Mouse (Mus musculus) stomach, embryonic 16.5 days (tissue): Measurements from ENCODE around the gene Cntn4. TPM values are rescaled to one million over a fixed set of nuclear protein-coding genes. Genes with fewer than 3 reads are reported as not detected.

Source experiments
- ATAC-seq: fragments of 200-750 bp; cut with Nextera tagmentation; 2 replicates; pipeline ENCODE4 v1.8.0; 2017; ENCODE audit warnings: moderate number of reproducible peaks, moderate TSS enrichment; ENCODE audit not compliant: insufficient read depth, low FRiP score
- H3K27ac ChIP-seq: fragments of 300-500 bp; sonication (generic); 2 replicates; pipeline ENCODE4 v1.5.1; 2014; ENCODE audit warnings: low read length
- H3K27me3 ChIP-seq: fragments of 300-500 bp; sonication (generic); 2 replicates; pipeline ENCODE4 v1.6.1; 2014; ENCODE audit warnings: low read length, control low read depth, mixed read lengths; ENCODE audit not compliant: control insufficient read depth, insufficient read depth
- H3K36me3 ChIP-seq: fragments of 300-500 bp; sonication (generic); 2 replicates; pipeline ENCODE4 v1.6.1; 2014; ENCODE audit warnings: low read length; ENCODE audit not compliant: control insufficient read depth, insufficient read depth
- H3K4me1 ChIP-seq: fragments of 300-500 bp; sonication (generic); 2 replicates; pipeline ENCODE4 v1.6.1; 2014; ENCODE audit warnings: low read length, control low read depth, mixed read lengths; ENCODE audit not compliant: control insufficient read depth, insufficient read depth
- H3K4me2 ChIP-seq: fragments of 300-500 bp; sonication (generic); 2 replicates; pipeline ENCODE4 v1.6.1; 2014; ENCODE audit warnings: low read depth, low read length, mixed read lengths
- H3K4me3 ChIP-seq: fragments of 300-500 bp; sonication (generic); replicated peaks from 2 replicates; pipeline ENCODE4 v1.5.1; 2014; ENCODE audit warnings: mild to moderate bottlenecking, low read length
- H3K9ac ChIP-seq: fragments of 300-500 bp; sonication (generic); 2 replicates; pipeline ENCODE4 v1.6.1; 2014; ENCODE audit warnings: low read length
- H3K9me3 ChIP-seq: fragments of 300-500 bp; sonication (generic); replicated peaks from 2 replicates; pipeline ENCODE4 v1.6.1; 2016; ENCODE audit warnings: low read length, control low read depth; ENCODE audit not compliant: control insufficient read depth
- WGBS: fragments of 180-500 bp; shearing (Covaris S2); extraction: QIAGEN DNeasy Blood & Tissue Kit; methylation state at CpG from one replicate; pipeline ENCODE4 v1.1.7; 2014; 5-methylcytosine and 5-hydroxymethylcytosine counted together
- polyA plus RNA-seq: library from polyadenylated mRNA; unstranded; fragments of >200 nt; fragmentation: Nextera tagmentation; extraction: Ambion mirVana; gene quantifications from 2 replicates; pipeline ENCODE4 v1.2.1, GENCODE M21; 2015

Gene Cntn4
- polyA plus RNA-seq, 1 experiment from 2014 or later, result 3.8 TPM

DNA sequence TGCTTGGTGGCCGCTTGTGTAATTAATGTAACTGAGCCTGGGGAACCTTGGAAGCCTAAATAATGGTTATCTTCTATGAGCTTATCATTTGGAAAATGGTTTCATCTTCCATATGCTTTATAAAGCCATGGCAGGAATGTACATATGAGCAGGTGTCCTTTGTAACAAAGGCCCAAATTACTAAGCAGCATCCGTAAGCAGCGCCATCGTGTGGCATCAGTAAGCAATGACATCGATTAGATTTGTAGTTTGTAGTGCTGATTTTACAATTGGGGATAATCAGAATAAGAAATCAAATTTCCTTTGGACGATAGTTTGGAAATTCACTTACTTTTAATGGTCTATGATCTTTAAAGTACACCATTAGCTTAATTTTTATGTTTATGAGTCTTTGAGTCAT lies 64.6 kb downstream of the Cntn4 start:
- WGBS, result 26% methylated on average over 6 of the region's 6 CpGs
- no peak overlapping the region for H3K4me3 ChIP-seq
- H3K27ac ChIP-seq, result no peak overlapping the region
- H3K4me1 ChIP-seq, result no peaks in the 10 kb centered on the region
- no peaks in the 10 kb centered on the region for H3K36me3 ChIP-seq
- no peak overlapping the region for H3K9ac ChIP-seq
- no peaks in the 10 kb centered on the region for H3K27me3 ChIP-seq
- no peaks in the 10 kb centered on the region for H3K9me3 ChIP-seq
- ATAC-seq, result no peak
- no peak overlapping the region for H3K4me2 ChIP-seq

DNA sequence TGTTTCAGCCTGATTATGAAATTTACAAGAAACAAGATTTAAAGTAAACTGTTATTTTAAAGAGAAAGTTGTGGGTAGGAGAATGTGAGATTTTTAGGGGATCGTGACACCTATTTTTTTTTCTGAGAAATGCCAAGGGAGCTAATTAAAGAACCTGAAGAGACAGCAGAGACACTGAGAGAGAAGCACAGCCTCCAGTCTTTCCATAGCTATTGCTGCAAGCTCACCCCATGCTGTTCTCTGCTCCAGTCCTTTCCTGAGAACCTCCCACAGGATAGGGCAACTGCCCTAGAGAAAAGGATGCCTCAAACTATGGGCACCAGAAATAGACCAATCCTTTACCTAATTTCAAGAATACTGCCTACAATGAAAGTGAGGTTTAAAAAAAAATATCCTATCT lies 103.2 kb downstream of the Cntn4 start:
- no peak for ATAC-seq
- H3K9ac ChIP-seq, result no peak overlapping the region
- WGBS, result 79% methylated on average over 1 of the region's 1 CpGs
- H3K4me3 ChIP-seq, result no peak overlapping the region
- no peaks in the 10 kb centered on the region for H3K36me3 ChIP-seq
- H3K27me3 ChIP-seq, result no peaks in the 10 kb centered on the region
- no peak overlapping the region for H3K27ac ChIP-seq
- no peaks in the 10 kb centered on the region for H3K9me3 ChIP-seq
- H3K4me2 ChIP-seq, result no peak overlapping the region
- no peaks in the 10 kb centered on the region for H3K4me1 ChIP-seq

DNA sequence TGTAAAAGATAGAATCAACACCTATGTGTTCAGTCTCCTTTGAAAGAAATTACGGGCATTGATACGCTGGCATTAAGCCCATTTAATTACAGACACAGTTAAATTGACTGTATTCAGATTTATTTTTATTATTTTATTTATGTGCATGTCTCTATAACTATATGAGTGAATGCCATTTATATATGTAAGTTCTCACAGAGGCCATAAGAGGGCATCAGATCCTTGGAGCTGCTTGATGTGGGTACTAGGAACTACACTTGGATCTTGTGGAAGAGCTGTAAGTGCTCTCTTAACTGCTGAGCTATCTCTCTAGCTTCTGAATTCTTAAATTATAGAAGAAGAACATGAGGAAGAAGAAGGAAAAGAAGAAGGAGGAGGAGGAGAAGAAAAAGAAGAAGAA lies 111.0 kb downstream of the Cntn4 start:
- no peaks in the 10 kb centered on the region for H3K9me3 ChIP-seq
- no peaks in the 10 kb centered on the region for H3K4me1 ChIP-seq
- H3K36me3 ChIP-seq, result no peaks in the 10 kb centered on the region
- H3K27ac ChIP-seq, result no peak overlapping the region
- no peaks in the 10 kb centered on the region for H3K27me3 ChIP-seq
- H3K9ac ChIP-seq, result no peak overlapping the region
- H3K4me2 ChIP-seq, result no peak overlapping the region
- ATAC-seq, result no peak
- WGBS, result 94% methylated on average over 2 of the region's 2 CpGs
- no peak overlapping the region for H3K4me3 ChIP-seq

DNA sequence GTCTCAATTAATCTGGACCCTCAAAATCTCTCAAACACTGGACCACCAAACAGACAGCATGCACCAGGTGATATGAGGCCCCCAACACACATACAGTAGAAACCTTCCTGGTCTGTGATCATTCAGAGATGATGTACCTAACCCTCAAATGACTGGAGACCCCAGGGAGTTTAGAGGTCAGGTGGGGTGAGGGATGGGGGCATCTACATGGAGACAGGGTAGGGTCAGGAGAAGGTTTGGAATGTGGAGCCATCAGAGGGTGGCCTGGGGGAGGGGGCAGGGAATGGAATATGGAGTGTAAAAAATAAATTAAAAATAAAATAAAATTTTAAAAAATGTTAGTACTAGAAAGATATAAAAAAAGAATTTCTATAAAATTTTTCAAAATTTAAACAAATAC lies 157.6 kb downstream of the Cntn4 start:
- no peak overlapping the region for H3K4me2 ChIP-seq
- H3K4me3 ChIP-seq, result no peak overlapping the region
- H3K27ac ChIP-seq, result no peak overlapping the region
- H3K9ac ChIP-seq, result no peak overlapping the region
- ATAC-seq, result no peak
- H3K4me1 ChIP-seq, result no peaks in the 10 kb centered on the region
- H3K27me3 ChIP-seq, result no peaks in the 10 kb centered on the region
- H3K9me3 ChIP-seq, result no peaks in the 10 kb centered on the region
- no peaks in the 10 kb centered on the region for H3K36me3 ChIP-seq

DNA sequence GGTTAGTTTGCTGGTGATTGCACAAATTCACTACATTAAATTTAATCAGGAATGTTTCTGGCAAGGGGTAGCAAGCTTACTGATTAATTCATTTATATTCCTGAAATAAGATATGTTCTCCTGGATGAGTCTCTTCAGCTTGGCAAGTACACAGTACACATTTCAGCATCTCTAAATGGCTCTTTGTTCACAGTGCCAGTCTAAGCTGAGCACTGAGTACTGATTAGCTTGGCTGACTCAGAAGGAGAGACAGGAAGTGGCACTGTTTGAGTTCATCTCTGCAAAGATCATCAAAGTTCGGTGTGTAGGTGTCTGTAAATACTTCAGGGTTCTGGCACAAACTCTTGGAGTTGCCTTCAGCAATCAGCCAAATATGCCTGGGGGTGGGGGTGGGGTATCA lies 169.8 kb downstream of the Cntn4 start:
- no peak for ATAC-seq
- Histone ChIP-seq H3K9ac (no peak overlapping the region), H3K4me2 (no peak overlapping the region), H3K4me3 (no peak overlapping the region), H3K27ac (no peak overlapping the region), H3K27me3 (no peaks in the 10 kb centered on the region), H3K9me3 (no peaks in the 10 kb centered on the region), H3K36me3 (no peaks in the 10 kb centered on the region), H3K4me1 (no peaks in the 10 kb centered on the region)
- 33% methylated on average over 1 of the region's 1 CpGs for whole genome bisulfite sequencing

DNA sequence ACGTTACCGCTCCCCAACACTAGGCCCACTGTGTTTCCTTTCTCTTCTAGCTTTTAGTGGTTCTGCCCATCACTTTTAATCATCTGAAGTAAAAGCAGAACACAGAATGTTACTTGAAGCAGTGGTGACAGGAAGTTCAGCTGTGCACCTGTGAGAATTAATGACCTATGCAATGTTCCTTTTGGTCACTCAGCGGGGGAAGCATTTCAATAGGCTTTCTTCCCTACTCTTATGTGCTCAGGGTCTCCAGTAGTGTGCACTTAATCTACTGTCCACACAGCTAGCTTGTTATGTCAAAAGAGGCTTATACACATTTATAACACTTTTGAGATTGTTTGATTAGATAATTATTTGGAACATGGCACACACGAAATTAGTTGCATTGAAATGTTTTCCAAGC lies 215.4 kb downstream of the Cntn4 start:
- Histone ChIP-seq H3K4me1 (no peaks in the 10 kb centered on the region), H3K9ac (no peak overlapping the region), H3K4me2 (no peak overlapping the region), H3K4me3 (no peak overlapping the region), H3K27me3 (no peaks in the 10 kb centered on the region), H3K36me3 (no peaks in the 10 kb centered on the region), H3K9me3 (no peaks in the 10 kb centered on the region), H3K27ac (no peak overlapping the region)
- WGBS, result 69% methylated on average over 4 of the region's 4 CpGs
- ATAC-seq, result no peak

DNA sequence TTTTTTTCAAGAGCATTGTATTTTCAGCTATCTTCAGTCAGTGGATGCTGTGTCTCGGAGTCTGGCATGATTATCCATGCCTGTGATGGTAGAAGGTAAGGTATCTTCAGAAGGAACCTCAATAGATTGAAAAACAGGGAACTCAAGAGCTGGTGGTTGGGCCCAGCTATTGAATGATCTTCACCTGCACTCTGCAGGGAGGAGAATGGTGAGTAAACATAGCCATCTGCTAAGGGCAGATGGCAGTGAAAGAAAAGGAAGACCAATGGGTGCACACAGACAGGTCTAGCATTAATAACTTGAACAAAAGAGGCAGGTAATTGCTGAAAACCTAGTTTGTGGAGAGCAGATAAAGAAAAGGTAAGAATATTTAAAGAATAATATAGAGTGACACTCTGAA lies 261.0 kb downstream of the Cntn4 start:
- Histone ChIP-seq H3K9me3 (no peaks in the 10 kb centered on the region), H3K4me3 (no peak overlapping the region)
- 76% methylated on average over 1 of the region's 1 CpGs for WGBS

DNA sequence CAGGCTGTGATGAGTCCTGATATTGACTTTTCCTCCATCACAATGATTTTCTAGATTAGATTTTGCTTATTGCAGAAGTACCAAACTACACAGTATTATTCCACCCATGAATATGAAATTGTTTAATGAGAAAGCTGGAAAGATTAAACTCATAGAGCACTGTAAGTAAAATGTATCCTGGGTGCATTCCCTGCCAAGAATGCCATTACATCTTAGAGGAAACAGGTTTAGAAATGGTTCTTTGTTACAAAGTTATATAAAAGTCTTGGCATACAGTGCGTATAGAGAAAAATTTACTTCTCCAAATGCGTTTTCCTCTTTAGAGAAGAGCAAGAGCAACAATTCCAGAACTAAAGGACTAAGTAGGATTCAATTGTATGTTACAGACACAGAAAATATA lies 261.8 kb downstream of the Cntn4 start:
- H3K4me3 ChIP-seq, result no peak overlapping the region
- WGBS, result 76% methylated on average over 2 of the region's 2 CpGs
- no peak overlapping the region for H3K9ac ChIP-seq
- H3K36me3 ChIP-seq, result no peaks in the 10 kb centered on the region
- H3K4me1 ChIP-seq, result no peaks in the 10 kb centered on the region
- H3K4me2 ChIP-seq, result no peak overlapping the region
- no peak overlapping the region for H3K27ac ChIP-seq
- H3K9me3 ChIP-seq, result no peaks in the 10 kb centered on the region
- no peaks in the 10 kb centered on the region for H3K27me3 ChIP-seq
- no peak for ATAC-seq

More for the DNA sequence above, 261.0 kb downstream of the Cntn4 start:
- no peaks in the 10 kb centered on the region for H3K4me1 ChIP-seq
- H3K27ac ChIP-seq, result no peak overlapping the region
- no peak overlapping the region for H3K9ac ChIP-seq
- H3K27me3 ChIP-seq, result no peaks in the 10 kb centered on the region
- no peaks in the 10 kb centered on the region for H3K36me3 ChIP-seq
- ATAC-seq, result no peak
- no peak overlapping the region for H3K4me2 ChIP-seq

DNA sequence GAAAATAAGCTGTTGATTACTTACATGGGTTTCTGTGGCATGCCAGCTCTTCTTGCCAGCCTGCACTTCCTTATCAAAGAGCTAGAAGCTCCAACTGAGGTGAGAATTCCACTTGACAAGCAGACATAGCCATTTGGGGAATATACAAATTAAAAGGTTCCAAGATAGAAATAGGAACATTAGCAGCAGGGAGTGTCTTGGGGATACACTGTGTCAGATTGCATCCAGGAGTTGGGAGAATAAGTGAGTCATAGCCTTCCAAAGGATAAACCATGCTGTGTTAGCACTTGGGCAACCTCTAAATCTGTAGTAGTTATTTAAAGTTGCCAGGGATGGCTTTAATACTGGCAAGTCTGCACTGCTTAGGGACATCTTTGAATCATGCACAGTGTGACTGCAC lies 263.1 kb downstream of the Cntn4 start:
- no peaks in the 10 kb centered on the region for H3K36me3 ChIP-seq
- H3K4me3 ChIP-seq, result no peak overlapping the region
- no peak for ATAC-seq
- no peaks in the 10 kb centered on the region for H3K27me3 ChIP-seq
- H3K4me2 ChIP-seq, result no peak overlapping the region
- H3K9me3 ChIP-seq, result no peaks in the 10 kb centered on the region
- no peaks in the 10 kb centered on the region for H3K4me1 ChIP-seq
- no peak overlapping the region for H3K27ac ChIP-seq
- H3K9ac ChIP-seq, result no peak overlapping the region

DNA sequence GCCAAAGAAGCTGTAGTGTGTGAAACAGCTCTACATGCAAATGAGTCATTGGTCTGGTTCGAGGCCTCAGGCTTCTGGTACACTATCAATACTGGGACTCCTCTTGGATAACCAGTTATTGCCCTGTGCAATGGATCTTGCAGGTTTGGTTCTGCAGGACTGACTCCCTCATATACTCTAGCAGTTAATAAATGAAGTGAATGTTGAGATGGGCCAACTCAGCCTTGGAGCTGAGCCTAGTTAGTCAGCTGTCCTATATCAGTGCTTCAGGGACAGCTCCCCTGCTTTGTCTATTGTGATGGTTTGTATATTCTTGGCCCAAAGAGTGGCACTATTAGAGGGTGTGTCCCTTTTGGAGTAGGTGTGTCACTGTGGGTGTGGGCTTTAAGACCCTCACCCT lies 314.0 kb downstream of the Cntn4 start:
- WGBS, result 66% methylated on average over 1 of the region's 1 CpGs
- H3K9me3 ChIP-seq, result no peaks in the 10 kb centered on the region
- H3K9ac ChIP-seq, result no peak overlapping the region
- no peak overlapping the region for H3K27ac ChIP-seq
- no peak for ATAC-seq
- no peak overlapping the region for H3K4me2 ChIP-seq
- H3K4me1 ChIP-seq, result no peaks in the 10 kb centered on the region
- H3K36me3 ChIP-seq, result no peaks in the 10 kb centered on the region
- no peak overlapping the region for H3K4me3 ChIP-seq
- H3K27me3 ChIP-seq, result no peaks in the 10 kb centered on the region
